Mouse (Mus musculus): ENCODE measurements around the gene E2f6.

DNA sequence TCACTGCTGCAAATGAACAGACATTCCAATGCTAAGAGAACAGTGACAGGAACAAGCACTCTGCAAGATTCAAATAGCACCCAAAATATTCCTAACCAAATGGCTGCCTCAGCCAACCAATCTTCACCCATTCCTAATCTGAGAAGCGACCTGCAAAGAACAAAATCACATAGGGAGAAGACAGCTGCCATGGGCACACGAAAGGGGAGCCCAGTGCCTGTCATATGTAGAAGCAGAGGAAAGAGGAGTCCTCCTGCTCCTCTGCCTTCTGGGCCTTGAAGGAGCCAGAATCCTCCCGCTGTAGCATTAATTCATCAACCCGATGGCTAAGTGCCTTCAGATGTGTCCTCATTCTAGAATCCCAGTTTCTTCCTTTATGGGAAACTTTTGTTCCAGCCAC lies 73.8 kb downstream of the E2f6 start:
- no peak for TF ChIP-seq CTCF (IDR thresholded peaks at IDR 0.05; ENCODE audit: low read depth, low read length)
- no peak for TF ChIP-seq TAL1 (conservative IDR thresholded peaks at IDR 0.05; ENCODE audit: low read depth, low read length)
- no peak for TF ChIP-seq GATA1 (IDR thresholded peaks at IDR 0.05; ENCODE audit: borderline replicate concordance, low read length)

Measured in G1E (cell line).